Mouse (Mus musculus) kidney, adult 11 months (tissue): Measurements from ENCODE around the gene Pdcd7.

Experiments used
- DNase-seq: peaks from one replicate; pipeline ENCODE4 v3.0.0; 2022

The Pdcd7 gene

DNA sequence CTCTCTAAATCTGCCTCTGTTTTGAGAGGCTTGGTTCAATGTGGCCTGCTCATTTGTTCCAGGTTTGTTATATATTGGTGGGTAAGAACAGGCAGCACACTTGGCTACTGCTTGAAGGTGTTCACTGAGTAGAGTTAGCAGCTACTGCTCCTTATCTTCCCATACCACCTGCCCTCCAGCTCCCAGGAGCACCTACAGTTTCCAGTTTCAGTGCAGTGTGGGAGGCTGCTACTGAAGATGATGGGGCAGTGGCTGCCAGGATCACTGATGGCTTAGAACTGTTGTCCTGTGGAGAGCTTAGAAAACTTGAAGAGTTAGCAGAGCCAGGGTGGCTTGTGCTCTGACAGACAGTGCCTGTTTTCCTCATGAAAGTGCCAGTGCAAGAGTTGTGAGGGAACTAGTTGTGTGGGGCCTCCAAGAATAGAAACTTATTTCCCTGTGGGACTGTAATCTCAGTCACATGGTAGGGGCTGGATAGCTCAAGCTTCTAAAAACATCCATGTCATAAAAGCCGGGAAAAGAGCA, 13.1 kb downstream of the Pdcd7 start:
- no peak for DNase-seq

DNA sequence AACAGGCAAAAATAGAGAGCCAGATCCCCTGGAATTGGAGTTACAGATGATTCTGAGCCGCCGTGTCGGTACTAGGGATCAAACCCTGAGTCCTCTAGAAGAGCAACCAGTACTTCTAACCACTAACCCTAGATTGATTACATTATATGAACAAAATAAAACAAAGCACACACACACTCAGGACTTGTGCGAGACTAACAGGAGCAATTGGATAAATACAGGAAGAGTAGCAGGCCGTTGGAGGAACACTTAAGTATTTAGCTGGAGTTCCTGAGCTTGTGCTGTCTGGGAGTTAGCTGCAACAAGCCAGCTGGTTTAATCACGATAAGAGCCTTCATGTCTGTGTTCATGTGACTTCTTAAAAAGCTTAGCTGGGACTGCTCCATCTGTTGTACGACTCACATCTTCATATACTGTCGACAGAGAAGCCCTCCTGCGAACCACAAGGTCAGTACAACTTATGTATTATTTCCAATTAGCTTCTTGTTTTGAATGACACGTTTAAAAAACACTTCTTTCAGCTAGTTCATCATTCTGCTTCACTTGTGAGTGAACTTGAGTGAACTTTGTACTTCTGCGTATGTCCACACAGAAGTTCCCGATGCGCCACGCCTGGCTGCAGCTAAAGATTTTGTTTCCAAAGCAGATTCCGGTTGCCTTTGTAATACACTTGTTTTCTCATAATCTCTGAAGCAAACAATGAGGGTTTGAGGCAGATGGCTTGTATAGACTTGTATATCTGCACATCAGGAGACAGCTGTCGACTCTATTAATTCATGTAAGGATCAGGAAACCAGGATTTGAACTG, 14.9 kb downstream of the Pdcd7 start, which contains the start of gene Ubap1l:
Ubap1l (plus strand) TSS at position 401 of the 808 bp plus-strand sequence.
- DNase-seq = peak; percentile 32

DNA sequence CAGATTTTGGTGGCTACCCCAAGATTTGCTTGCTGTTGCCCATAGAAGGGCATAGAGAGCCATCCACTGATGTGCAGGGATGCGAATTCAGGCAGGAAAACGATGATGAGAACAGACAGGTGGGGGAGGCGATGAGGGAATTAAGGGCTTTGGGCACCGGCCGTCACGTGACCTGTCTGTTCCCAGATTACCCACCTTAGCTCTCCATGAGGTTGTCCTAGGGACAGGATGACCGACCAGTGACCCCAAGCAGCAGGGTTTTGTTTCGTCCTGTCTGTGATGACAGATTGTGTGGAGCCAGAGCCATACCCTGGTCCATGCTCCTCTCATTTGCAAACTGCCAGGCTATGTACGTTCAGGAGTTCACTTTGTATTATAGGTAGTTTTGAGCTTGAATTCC, 17.8 kb downstream of the Pdcd7 start:
- no peak for DNase-seq

DNA sequence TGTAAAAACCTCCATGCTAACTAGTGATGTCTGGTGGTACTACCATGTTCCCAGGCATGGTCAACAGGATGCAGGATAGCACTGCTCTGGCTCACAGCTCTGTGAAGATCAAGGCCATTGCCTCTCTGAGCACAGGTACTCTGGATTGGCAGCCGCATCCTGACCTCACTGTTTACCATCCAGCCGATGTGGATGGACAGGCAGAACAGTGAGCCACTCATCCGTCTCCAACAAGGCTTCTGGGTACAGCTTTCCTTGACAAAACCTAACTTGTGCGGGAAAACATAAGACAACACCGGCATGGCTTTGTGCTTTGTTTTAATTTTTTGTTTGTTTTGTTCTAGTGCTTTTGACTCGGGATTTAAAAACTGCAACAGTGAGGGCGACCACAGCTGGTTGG, 19.8 kb downstream of the Pdcd7 start:
- DNase-seq = no peak

DNA sequence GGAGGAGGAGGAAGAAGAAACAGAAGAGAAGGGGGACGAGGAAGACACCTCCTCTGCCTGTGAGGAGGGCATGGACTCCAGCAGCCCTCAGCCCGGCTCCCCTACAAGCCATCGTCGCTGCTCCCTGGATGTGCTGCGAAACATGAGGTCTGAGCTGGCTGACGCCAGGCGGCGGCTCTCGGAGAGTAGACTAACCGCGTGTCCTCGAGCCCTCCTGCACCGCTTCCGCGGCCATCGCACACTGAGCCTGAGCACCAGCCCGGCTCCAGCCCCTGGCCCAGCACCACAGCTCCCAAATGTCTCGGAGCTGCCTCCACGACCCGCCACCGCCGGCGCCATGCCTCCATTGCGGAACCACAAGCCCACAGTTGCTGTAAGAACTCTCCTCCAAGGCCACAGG, 25.9 kb downstream of the Pdcd7 start:
- DNase-seq = no peak

DNA sequence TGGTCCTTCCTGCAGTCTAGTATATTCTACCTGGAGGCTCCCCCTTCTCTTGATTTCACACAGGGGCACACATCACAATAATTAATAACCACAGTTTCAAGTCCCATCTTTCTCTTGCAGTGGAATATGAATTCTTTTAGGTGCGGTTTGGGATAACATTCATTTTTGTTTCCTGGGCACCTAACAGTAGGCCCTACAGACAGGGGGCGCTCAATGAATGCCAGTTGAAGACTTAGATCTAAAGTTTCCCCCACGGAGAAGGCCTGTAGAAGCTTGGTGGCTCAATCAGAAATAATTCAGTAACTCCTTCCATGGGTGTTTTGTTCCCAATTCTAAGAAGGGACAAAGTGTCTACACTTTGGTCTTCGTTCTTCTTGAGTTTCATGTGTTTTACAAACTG, 26.5 kb downstream of the Pdcd7 start:
- DNase-seq = no peak

DNA sequence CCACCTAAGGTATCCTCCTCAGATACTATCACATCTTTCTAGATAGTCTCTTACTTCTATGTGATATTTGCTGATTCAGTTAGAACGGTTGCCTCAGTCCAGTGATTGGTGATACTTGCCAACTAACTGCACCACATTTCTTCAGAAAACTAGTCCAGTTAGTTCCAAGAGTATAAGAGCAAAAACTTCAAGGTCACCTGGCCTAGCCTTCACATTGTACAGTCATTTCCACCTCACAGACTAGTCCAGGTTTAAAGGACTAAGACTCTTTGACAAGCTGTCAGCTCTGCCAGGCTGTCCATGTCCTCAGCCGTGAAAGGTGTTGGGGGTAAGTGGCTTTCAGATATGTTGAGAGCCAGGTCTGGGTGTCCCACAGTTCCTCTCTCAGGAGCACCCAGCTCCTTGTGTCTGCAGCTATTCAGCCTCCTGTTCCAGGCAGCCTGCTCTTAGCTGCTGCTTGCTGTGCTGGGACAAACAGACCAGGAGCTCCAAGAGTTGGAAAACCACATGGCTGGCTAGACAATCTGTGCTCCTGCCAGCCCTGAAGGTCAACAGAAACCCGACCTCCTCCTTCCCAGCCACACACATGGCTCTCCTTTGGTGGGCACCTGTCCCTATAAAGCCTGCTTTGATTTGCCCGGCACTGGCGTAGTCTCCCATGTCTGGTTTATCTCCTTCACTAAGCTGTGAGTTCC, 28.7 kb downstream of the Pdcd7 start:
- DNase-seq = no peak

DNA sequence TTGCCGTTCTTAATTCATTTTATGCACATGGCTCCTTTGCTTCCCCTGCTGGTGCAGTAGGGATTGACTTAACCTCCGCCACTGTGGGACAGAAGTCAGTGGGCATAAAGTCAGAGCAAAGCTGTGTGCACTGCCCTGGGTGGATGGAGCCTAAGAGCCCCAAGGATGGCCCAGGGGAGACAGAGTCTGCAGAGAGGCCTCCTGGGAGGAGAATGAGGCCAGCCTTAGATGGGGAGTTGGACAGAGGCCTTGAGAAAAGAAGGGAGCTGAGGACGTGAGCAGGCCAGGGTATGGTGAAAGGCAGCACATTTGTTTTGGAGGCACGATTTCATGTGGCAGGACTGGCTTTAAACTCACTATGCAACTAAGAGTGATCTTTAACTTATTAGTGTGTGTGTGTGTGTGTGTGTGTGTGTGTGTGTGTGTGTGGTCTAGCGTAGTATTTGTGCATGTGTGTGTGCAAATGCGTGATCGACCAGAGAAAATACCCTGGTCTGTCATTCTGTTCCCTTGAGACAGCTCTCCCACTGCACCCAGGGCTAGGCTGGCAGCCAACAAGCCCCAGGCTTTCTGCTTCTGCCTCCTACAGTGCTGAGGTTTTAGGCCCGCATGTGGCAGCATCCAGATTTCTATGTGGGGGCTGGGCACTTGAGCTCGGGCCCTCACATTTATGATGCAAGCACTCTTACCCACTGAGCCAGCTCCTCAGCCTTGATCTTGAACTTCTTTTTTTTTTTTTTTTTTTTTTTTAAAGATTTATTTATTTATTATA, 29.4 kb downstream of the Pdcd7 start:
- DNase-seq = peak; percentile 13

DNA sequence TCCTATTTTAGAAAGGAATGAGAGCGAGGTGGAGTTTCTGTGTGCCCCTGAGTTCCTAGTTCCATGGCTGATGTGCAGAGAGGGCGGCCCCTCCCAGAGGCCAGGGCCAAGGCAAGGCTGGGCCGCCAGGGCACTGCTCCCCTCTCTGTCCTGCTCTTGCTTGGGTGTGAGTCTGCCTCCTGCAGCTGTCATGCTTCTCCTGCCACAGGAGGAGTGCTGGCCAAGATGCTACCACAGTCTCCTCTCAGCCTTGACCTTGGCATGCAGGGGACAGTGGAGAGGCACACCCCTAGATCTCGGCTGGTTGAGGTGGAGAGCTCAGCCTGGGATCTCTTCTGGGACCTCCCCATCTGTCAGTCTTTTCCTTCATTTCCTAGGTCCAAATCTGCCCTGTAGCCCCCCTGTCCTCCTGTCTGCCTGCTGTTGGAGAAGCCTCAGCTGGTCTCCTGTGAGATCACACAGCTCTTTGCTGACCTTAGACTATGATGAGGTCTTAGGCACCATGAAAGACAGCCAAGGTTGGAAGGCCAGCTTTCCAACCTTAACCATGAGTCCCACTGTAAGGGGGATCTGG, 35.2 kb downstream of the Pdcd7 start:
- no peak for DNase-seq

DNA sequence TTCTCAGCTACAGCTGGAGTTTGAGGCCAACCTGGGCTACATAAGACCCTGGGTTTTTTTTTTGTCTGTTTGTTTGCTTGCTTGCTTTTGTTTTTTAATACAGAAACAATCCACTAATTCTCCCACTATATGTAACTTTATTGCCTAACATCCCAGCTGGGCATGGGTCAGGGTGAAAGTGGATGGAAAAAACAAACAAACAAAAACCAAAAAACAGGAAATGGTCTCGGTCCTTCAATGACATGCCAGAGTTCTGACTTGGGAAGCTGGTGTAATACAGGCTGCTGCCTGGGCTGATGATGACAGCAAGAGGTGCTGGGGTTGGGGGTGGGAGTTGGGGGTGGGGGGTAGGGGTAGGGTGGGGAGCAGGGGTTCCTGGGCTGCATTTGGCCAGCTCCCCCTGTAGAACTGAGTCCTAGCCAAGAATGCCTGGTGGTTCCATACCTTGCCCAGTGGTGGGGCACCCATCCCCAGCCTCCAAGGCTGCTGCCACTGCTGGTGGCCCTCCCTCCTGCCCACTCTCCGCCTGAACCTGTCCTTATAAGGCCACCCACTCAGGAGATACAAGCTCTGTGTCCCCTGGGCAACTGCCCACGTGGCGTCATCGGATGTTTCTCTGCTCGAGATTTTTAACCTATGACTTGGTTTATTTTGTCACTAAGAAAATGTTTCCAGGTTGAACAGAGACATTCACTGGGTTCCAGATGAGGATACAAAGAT, 36.3 kb downstream of the Pdcd7 start:
- no peak for DNase-seq

DNA sequence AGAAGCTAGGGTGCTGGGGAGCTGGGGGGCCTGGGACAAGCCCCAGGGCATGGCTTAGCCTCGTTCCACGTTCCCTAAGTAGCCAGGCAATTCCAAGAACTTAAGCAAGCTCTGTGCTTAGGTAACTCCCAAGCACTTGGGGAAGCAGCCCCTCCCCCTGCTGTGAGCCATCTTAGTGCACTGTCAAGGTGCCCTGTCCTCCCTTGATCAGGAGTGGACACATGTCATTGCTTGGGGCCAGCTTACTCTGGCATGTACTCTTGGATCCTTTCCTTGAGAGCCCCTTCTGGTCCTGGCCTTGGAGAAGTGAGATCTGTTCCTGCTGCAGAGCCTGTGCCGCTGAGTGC, 36.8 kb downstream of the Pdcd7 start:
- DNase-seq = no peak

DNA sequence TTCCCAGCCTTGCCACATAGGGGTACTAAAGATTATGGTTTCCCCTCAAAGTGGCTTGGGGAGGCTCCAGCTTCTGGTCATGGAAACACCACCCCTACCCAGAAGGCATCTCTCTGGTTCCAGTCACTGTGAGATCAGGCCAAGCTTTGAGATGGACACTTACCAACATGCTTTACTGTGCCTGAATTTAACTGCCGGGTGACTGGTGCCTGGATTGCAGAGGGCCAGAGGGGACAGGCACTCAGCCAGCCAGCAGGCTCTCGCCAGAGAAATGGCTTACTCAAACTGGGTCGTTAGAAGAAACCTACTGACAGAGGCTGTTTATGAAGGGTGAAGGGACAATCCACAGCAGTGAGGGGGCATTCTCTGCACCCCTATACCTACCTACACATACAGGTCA, 38.4 kb downstream of the Pdcd7 start:
- DNase-seq = peak; percentile 34

DNA sequence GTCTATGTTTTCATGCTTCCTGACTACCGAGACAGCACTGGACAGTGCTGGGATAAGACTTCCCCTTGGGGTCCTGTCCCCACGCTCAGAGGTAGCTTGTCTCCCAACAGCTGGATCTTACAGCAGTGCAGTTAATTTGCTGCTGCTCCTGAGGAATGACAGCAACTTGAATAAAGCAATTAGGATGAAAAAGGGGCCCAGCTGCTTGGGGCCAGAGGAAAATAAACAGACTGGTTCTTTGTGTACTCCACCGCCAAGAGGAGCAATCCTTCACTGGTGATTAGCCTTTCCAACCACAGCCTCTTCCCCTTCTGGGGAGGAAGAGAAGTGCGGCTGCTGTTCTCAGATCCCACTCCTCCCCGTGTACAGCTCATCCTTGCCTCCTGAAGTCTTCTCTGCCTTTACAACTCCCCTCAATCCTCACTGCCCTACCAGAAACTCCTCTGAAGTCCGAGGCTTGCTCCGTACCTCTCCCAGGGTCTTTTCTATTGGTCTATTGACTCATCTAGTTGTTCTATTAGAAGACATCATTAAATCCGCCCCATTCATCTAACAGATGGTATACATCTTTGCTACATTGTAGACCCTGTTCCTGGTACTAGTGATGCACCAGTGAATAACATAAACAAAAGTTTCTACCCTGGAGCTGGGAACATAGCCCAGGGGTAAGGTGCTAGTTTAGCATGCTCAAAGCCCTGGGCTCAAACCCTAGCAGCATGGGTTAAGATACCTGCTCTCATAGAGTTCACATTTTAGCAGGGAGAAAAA, 40.7 kb downstream of the Pdcd7 start:
- peak; percentile 24 for DNase-seq

DNA sequence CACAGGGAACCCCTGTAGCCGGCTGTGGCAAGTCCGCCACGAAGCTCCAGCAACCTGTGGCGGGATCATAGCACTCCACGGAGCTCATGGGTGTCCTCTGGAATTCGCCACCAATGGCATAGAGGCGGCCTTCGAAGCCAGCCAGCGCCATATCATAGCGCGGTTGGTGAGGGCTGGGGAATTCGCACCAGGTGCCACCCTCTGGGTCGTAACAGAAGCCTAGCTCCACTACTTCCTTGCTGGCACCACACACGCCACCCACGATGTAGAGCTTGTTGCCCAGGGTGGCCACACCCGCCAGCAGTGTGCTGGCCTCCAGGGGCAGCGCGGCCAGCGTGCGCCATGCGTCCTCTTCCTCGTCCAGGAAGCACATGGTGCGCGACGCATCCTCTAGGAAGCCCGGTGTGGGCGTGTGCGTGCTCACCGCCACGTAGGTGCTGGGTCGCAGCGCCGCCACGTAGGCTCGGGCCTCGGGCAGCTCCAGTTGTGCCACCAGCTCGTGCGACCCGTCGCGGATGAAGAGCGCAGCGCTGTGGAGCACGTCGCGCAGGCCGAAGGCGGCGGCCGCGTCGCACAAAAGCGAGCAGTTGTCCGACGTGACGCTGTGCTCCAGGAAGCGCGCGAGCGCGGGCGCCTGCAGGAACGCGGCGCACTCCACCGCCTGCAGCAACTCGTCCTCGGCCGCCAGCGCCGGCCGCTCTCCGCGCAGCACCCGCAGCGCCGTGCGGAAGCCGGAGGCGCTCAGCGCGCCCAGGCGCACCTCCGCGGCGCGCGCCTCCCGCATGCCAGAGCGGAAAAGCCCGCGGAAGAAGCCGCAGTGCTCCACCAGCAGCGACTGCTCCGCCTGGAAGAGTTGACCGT, 45.1 kb downstream of the Pdcd7 start:
- no peak for DNase-seq

DNA sequence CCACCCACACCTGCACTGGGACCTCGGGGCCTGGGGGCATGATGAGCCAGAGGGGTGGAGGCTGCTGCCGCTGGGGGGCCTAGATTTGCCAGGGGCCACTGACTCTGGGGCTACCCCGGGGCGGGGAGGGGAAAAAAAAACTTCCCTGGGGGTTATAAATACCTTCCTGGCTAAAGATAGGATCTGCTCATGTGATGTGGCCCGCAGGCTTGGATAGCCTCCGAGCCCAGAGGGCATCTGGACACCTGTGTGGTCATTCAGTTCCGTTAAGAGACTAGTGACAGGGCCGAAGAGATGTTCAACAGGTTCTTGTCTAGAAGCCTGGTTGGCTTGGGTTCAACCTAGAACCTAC, 45.7 kb downstream of the Pdcd7 start, which contains the start of gene Kbtbd13:
Kbtbd13 (minus strand) TSS at position 40 of the 352 bp plus-strand sequence.
- no peak for DNase-seq

DNA sequence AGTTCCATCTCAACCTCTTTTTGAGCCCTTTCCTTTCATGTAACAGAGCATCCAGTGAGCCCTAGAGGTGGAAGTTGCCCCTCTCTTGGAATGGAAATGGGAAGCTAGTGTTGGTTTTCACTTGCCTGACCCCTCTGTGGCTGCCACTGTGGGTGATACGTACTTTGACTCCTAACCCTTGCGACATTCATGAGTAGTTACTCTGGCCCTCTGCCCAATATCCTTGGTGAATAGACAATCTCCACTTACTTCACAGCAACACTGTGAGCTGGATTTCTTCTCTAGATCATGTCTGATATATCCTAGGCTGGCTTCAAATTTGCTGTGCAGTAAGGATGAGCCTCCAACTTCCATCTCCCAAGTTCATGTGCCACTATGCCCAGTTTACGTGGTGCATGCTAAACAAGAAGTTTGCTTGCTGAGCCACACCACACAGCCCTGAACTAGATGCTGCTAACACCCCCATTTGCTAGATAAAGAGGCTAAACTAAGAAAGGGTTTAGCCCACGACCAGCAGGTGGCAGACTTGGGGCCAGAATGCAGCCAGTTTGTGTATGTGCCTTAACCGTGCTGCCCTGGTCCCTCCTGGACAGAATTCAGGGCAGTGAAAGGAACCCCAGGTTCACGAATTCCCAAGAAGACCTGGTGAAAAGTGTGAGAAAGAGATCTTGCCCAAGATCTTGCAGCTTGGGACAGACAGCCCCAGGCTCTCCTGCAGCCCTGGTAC, 46.9 kb downstream of the Pdcd7 start:
- peak; percentile 61 for DNase-seq

DNA sequence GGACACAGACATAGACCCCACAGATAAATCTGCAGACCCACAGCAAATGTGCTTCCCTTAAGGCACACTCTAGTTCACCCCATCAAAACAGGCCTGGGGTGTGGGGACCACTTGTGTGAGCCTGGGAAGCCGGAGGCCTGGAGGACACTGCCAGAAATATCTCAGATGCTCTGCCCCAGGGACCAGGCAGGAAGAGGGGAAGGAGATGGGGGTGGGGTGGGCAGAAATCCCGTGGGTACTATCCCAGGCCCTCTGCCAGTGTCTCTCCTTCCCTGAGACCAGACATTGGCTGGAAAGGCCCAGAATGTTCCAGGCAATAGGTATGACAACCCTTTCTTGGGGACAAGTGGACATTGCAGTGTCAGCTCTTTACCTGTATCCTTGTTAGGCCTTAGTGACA, 47.7 kb downstream of the Pdcd7 start:
- no peak for DNase-seq

DNA sequence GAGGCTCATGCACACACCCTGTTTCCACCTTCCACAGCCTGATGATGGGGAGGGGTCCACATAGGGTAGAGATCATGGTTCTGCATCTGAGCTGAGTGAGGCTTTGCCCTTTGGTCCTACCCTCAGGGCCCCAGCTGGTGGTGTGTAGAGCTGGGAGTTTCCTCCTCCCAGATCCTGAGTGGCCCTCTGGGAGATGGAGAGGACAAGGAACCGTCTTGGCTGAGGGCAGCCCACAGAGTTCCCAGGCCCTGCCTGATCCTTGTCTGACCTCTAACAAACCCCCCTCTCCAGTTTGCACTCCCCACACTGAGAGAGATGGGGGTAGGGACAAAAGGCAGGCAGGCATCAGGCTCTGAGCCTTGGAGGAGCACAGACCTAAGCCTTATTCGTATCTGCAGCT, 48.5 kb downstream of the Pdcd7 start:
- DNase-seq = no peak

DNA sequence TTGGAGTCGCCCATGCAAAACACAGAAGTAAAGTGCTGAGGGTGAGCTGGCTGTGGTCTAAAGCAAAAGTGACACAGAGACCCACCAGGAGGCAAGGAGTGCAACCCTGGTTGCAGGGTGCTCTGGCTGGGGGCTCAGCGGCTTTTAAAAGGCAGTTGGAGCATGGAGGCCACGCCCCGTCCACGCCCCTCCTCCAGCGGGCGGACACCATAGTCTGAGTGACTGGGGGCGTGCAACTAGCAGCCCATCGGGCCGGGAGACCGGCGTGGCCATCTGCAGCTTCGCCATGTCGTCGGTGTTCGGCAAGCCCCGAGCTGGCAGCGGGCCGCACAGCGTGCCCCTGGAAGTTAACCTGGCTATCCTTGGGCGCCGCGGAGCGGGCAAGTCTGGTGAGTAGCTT, 52.4 kb downstream of the Pdcd7 start, which contains the start of gene Rasl12:
Rasl12 (plus strand) TSS at position 228 of the 400 bp plus-strand sequence.
- DNase-seq = peak; percentile 37

DNA sequence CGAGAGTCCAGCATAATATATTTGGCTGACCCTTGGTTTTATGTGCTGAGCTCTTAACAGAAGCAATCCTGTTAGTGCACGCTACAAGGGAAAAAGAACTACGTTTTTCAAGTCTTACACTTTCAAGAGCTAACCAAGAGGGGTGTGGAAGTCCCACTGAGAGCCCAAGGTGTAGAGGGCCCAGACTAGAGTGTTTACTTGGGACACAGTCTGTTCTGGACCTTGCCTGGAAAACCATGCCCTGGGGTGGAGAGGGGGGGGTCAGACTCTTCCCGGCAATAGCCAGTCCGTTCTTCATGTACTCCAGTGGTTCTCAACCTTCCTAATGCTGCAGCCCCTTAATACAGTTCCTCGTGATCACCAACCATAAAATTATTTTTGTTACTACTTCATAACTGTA, 54.0 kb downstream of the Pdcd7 start:
- DNase-seq = no peak
